Mouse (Mus musculus): Measurements from ENCODE around the gene Fndc9. TPM values are rescaled to one million over a fixed set of nuclear protein-coding genes. Genes with fewer than 3 reads are reported as not detected.

Gene Fndc9
- polyA plus RNA-seq, 1 experiment = not detected

DNA sequence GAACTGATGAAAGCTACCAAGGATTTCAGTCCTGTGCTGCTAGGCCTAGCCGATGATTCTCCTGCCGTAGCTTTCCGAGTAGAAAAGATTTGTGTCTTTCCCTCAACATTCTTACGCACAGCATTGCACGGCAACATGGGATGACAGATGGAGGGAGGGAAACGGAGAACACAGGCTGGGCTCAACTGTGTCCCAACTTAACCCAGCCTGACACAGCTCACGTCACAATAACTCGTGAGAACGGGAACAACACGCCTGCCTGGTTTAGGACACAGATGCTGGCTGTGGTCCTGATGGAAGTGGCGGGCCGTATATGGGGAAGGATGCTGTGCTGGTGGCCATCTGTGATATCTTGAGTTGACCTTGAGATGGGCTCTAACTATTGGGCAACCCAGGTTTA, 43.4 kb downstream of the Fndc9 start:
- Histone ChIP-seq H3K4me1 (ENCODE audit: control insufficient read depth, insufficient read depth, insufficient read length, low read length) (no peaks in the 10 kb centered on the region), H3K27ac (replicated peaks; ENCODE audit: low read depth, low read length) (no peak overlapping the region), H3K4me3 (ENCODE audit: insufficient read depth, low read depth, low read length) (no peak overlapping the region)

DNA sequence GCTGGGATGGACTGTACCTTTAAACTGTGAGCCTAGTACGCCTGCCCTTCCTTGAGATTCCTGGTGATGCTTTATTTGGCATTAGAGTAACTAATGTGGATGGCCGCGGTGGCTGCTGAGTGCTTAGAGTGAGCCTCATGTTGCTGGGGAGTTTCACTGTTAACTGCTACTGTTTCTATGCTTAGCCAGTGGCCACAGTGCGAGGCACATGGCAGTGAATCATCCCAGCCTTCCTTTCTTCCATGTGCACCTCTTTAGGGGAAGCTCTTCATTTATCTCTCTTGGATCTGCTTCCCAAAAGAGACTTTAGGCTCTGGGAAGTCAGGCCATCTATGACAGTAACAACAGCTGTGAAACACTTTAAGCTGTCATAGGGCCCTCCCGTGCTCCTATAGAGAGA, 47.3 kb downstream of the Fndc9 start:
- H3K4me1 ChIP-seq (ENCODE audit: control insufficient read depth, insufficient read depth, insufficient read length, low read length) = no peaks in the 10 kb centered on the region
- H3K4me3 ChIP-seq (ENCODE audit: insufficient read depth, low read depth, low read length) = no peak overlapping the region
- no peak overlapping the region for H3K27ac ChIP-seq (replicated peaks; ENCODE audit: low read depth, low read length)

DNA sequence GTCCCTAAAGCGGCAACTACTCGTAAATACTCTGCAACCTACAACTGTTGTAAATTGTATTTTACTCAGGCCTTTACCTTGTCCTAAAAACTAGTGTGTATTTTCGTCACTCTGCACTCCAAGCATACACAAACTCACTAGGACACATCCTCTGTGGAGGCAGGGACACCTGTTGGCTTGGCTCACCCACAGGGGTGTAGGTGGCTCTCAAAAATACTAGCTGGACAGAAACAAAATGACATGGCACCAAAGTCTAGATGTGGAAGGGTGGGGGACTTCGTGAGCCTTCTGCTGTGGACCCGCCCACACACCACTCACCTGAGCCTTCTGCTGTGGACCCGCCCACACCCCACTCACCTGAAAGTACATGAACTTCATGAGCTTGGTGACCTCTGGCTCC, 48.5 kb downstream of the Fndc9 start:
- Histone ChIP-seq H3K27ac (replicated peaks; ENCODE audit: low read depth, low read length) (no peak overlapping the region), H3K4me1 (ENCODE audit: control insufficient read depth, insufficient read depth, insufficient read length, low read length) (no peaks in the 10 kb centered on the region), H3K4me3 (ENCODE audit: insufficient read depth, low read depth, low read length) (no peak overlapping the region)

DNA sequence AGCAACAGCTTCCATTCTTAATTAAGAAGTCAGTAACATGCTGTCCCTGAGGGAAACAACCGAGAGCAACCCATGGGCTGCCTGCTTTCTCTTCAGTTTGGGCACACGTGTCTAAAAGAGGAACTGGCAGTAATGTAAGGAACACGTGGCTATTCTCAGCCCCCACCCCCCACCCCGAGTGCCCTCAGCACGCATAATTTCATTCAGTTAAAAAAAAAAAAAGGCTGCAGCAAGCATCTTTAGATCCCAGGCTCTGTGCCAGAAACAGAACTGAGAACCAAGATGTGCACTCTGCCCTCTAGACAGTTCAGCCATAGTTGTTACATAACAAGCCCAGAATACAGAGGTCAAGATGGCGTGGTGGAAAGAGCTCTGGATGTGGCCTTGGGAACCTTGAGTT, 51.5 kb downstream of the Fndc9 start:
- H3K4me1 ChIP-seq (ENCODE audit: control insufficient read depth, insufficient read depth, insufficient read length, low read length) = no peaks in the 10 kb centered on the region
- H3K27ac ChIP-seq (replicated peaks; ENCODE audit: low read depth, low read length) = no peak overlapping the region
- H3K4me3 ChIP-seq (ENCODE audit: insufficient read depth, low read depth, low read length) = no peak overlapping the region

DNA sequence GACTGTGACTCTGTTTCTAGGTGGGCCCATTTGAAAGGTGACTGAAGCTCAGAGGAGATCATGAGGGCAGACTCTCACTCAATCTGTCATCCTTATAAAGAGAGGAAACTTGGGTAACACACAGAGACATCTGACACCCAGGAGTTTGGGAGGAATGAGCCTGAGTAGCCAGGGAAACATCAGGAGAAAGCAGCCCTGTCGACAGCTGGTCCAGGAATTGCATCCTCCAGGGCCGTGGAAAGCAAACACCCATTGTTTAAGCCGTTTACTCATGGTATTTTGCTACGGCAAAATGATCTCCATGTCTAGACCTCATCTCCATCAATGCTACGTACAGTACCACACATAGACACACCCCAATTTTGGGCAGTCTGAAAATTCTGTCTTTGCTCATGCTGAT, 52.8 kb downstream of the Fndc9 start:
- H3K27ac ChIP-seq (replicated peaks; ENCODE audit: low read depth, low read length) = no peak overlapping the region
- H3K4me1 ChIP-seq (ENCODE audit: control insufficient read depth, insufficient read depth, insufficient read length, low read length) = no peaks in the 10 kb centered on the region
- H3K4me3 ChIP-seq (ENCODE audit: insufficient read depth, low read depth, low read length) = no peak overlapping the region

DNA sequence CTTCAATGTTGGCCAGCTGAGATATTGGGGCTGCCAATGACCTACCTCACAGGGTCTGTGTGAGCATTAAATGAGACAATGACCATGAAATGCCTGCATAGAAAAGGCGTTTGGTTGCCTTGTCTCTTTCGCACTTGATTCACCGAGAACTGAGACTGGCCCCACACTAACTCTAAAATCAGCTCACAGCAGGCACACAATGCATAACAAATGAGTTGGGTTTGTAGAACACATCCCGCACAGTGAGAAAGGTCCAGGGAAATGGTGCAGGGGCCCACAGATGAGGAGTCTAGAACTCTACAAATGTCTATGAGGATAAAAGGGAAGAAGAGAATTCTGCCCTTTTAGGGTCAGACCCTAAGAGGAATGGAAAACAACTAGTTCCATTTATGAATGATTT, 53.7 kb downstream of the Fndc9 start:
- no peak overlapping the region for H3K4me3 ChIP-seq (ENCODE audit: insufficient read depth, low read depth, low read length)
- H3K4me1 ChIP-seq (ENCODE audit: control insufficient read depth, insufficient read depth, insufficient read length, low read length) = no peaks in the 10 kb centered on the region
- no peak overlapping the region for H3K27ac ChIP-seq (replicated peaks; ENCODE audit: low read depth, low read length)

Other genes with a start within 250 kb of the Fndc9 start
- 2.3 and 18.9 TPM in 2 replicates for gene Gm12166, start 183.2 kb upstream of the Fndc9 start, polyA plus RNA-seq (2012; ENCODE audit: insufficient read depth, insufficient read length, missing spikeins)
- 2.4 and 3.1 TPM in 2 replicates for gene Adam19, start 179.5 kb upstream of the Fndc9 start, polyA plus RNA-seq (2012; ENCODE audit: insufficient read depth, insufficient read length, missing spikeins)
- not detected in 2 replicates for gene Nipal4, start 69.0 kb upstream of the Fndc9 start, polyA plus RNA-seq (2012; ENCODE audit: insufficient read depth, insufficient read length, missing spikeins)
- 0.29 and 0.59 TPM in 2 replicates for gene Cyfip2, start 77.3 kb downstream of the Fndc9 start, polyA plus RNA-seq (2012; ENCODE audit: insufficient read depth, insufficient read length, missing spikeins)
- gene Itk, start 154.0 kb downstream of the Fndc9 start, polyA plus RNA-seq (2012; ENCODE audit: insufficient read depth, insufficient read length, missing spikeins) = not detected in 2 replicates
- gene Fam71b, start 161.0 kb downstream of the Fndc9 start, polyA plus RNA-seq (2012; ENCODE audit: insufficient read depth, insufficient read length, missing spikeins) = not detected in 2 replicates
- 18.0 and 27.4 TPM in 2 replicates for gene Med7, start 201.4 kb downstream of the Fndc9 start, polyA plus RNA-seq (2012; ENCODE audit: insufficient read depth, insufficient read length, missing spikeins)
- not detected in 2 replicates for gene Havcr2, start 219.4 kb downstream of the Fndc9 start, polyA plus RNA-seq (2012; ENCODE audit: insufficient read depth, insufficient read length, missing spikeins)

Data from brown adipose tissue, adult 24 weeks (tissue).